Mouse (Mus musculus): ENCODE results near the gene Prr19. TPM values are rescaled to one million over a fixed set of nuclear protein-coding genes. Genes with fewer than 3 reads are reported as not detected.
"Not testable (repeated sequence)": the region's sequence is repeated elsewhere in the genome, so short reads cannot be mapped to it uniquely, and the experiment has no call there.

The Prr19 gene
- polyA plus RNA-seq, 1 experiment from 2014 or later, result 0.23 TPM

GRCm38 (mm10) chr7:25314606-25315305, 13.5 kb downstream of the Prr19 start:
- H3K27me3 ChIP-seq (replicated peaks), result peaks cover 60% of the 10 kb centered on the region
- peaks cover 3% of the 10 kb centered on the region; the same call in 1 of the 2 replicates for H3K36me3 ChIP-seq
- H3K9ac ChIP-seq, result peak overlapping the region; percentile 79
- ATAC-seq (ENCODE audit: extremely low read depth, insufficient number of reproducible peaks, low FRiP score, low TSS enrichment), result no peak
- no peak overlapping the region for H3K27ac ChIP-seq (replicated peaks)
- no peaks in the 10 kb centered on the region for H3K9me3 ChIP-seq
- 2% methylated on average over 51 of the region's 51 CpGs for WGBS
- H3K4me2 ChIP-seq, result peak overlapping the region; percentile 97
- peaks cover 30% of the 10 kb centered on the region for H3K4me1 ChIP-seq
- H3K4me3 ChIP-seq, result peak overlapping the region; percentile 71

- Histone ChIP-seq H3K27ac (replicated peaks) (no peak overlapping the region), H3K9me3 (no peaks in the 10 kb centered on the region), H3K4me1 (peaks cover 30% of the 10 kb centered on the region), H3K36me3 (peaks cover 3% of the 10 kb centered on the region; the same call in 1 of the 2 replicates), H3K27me3 (replicated peaks) (peaks cover 55% of the 10 kb centered on the region), H3K9ac (peak overlapping the region; percentile 79), H3K4me3 (peak overlapping the region; percentile 71), H3K4me2 (peak overlapping the region; percentile 97)
- 1% methylated on average over 69 of the region's 69 CpGs for WGBS
- no peak for ATAC-seq (ENCODE audit: extremely low read depth, insufficient number of reproducible peaks, low FRiP score, low TSS enrichment)
Observed at GRCm38 (mm10) chr7:25315306-25316041, 14.3 kb downstream of the Prr19 start.

DNA sequence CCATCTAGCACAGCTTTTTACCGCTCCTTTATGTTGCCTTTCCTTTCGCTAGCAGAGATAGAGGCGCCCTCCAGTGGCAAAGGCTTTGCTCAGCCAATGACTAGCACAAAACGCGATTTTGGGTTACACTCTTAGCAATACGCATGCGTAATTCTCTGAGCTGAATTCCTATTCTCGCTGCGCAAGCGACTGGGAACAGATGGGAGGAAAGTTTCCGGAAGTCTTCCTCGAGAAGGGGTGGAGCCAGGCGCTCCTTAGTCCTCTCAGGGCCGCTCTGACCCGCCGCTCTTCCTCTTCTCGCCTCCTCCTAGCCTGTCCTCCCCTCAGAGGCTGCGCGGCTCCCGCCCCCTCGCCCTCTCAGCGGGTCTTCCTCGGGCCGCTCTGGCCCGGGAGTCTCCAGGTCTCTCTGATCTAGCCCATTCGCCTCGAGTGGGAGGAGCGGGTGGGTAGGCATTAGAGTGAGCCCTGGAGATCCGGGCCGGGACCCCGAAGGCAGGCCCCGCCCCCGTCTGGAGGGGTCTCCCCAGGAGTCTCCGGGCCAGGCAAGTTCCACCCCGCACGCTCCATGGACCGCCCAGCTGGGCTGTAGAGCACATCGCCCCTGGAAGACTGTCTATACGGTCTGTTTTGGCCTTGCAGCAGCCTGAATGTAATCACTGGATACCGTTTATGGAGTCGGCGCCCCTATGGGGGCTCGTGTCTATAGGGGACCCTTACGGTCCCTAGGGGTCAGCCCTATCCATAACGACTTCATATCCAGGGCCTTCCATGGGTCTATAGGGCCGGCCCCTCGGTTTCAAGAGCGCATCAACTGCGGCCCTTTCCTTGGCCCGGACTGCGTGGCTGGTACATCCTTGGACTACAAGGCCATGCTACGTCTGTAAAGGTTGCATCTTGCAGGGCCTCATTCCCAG, 15.6 kb downstream of the Prr19 start, which contains the start of gene Megf8:
Megf8 (plus strand) TSS at position 633 of the 914 bp plus-strand sequence.
- peak within 1 kb of the TSS; percentile 97 for H3K4me2 ChIP-seq
- H3K9me3 ChIP-seq, result no peaks in the 10 kb centered on the region
- WGBS, result 1% methylated on average over 51 of the region's 52 CpGs
- peak; percentile 95 for ATAC-seq (ENCODE audit: extremely low read depth, insufficient number of reproducible peaks, low FRiP score, low TSS enrichment)
- peaks cover 34% of the 10 kb centered on the region for H3K4me1 ChIP-seq
- peaks cover 45% of the 10 kb centered on the region for H3K27me3 ChIP-seq (replicated peaks)
- peak within 1 kb of the TSS; percentile 84 for H3K9ac ChIP-seq
- peaks cover 3% of the 10 kb centered on the region; the same call in 1 of the 2 replicates for H3K36me3 ChIP-seq
- peak within 1 kb of the TSS; percentile 71 for H3K4me3 ChIP-seq
- H3K27ac ChIP-seq (replicated peaks), result peak within 1 kb of the TSS; percentile 82

DNA sequence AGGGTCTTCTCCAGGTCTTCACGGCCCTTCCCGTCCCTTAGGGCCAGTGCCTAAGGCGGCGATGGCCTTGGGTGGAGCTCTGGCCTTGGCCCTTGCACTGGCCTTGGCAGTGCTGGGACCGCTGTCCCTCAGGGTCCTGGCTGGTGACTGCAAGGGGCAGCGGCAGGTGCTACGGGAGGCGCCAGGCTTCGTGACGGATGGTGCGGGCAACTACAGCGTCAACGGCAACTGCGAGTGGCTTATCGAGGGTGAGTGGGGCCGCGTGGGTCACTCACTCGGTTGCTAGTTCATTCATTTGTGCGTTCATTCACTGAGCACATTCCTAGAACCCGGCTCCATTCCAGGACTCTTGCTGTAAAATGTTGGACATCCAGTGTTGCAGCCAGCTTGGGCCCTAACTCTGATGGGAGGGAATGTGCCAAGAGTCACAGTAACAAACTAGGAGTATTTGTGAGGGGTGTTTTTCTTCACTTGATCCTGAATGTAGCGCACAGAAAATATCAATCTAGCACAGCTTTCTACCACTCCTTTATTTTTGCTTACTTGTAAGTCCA, 16.3 kb downstream of the Prr19 start:
- Histone ChIP-seq H3K4me2 (peak overlapping the region; percentile 97), H3K4me3 (peak overlapping the region; percentile 71), H3K4me1 (peaks cover 39% of the 10 kb centered on the region), H3K27ac (replicated peaks) (peak overlapping the region; percentile 82), H3K27me3 (replicated peaks) (peaks cover 37% of the 10 kb centered on the region), H3K9me3 (no peaks in the 10 kb centered on the region), H3K36me3 (peaks cover 3% of the 10 kb centered on the region; the same call in 1 of the 2 replicates), H3K9ac (peak overlapping the region; percentile 84)
- 14% methylated on average over 21 of the region's 21 CpGs for WGBS
- ATAC-seq (ENCODE audit: extremely low read depth, insufficient number of reproducible peaks, low FRiP score, low TSS enrichment), result no peak

DNA sequence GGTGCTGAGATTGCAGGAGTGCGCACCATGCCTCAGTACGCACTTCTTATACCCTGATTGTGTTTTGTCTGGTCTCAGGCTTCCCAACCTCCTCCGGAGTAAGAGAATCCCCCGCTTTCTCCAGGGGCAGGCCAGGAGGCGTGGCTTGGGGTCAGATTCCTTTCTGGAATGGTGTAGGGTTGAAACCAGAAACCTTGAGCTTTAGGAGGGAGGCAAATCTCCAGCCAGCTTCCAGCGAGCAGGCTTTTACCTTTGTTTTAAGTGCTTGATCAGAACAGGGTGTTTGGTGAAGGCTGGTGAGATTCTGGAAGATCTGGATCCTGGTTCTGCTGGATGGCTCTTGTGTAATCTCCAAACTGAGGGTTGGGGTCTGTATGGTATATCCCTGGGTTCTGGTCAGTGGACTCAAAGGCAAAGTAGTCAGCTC, 20.9 kb downstream of the Prr19 start:
- ATAC-seq (ENCODE audit: extremely low read depth, insufficient number of reproducible peaks, low FRiP score, low TSS enrichment), result peak; percentile 39; the same call in 1 of the 2 replicates
- Histone ChIP-seq H3K9me3 (no peaks in the 10 kb centered on the region), H3K4me3 (peak overlapping the region; percentile 22), H3K27me3 (replicated peaks) (no peaks in the 10 kb centered on the region), H3K36me3 (peaks cover 8% of the 10 kb centered on the region; the same call in 1 of the 2 replicates), H3K9ac (peak overlapping the region; percentile 65), H3K4me1 (peaks cover 22% of the 10 kb centered on the region), H3K27ac (replicated peaks) (peak overlapping the region; percentile 84), H3K4me2 (peak overlapping the region; percentile 58)
- 9% methylated on average over 6 of the region's 6 CpGs for WGBS

DNA sequence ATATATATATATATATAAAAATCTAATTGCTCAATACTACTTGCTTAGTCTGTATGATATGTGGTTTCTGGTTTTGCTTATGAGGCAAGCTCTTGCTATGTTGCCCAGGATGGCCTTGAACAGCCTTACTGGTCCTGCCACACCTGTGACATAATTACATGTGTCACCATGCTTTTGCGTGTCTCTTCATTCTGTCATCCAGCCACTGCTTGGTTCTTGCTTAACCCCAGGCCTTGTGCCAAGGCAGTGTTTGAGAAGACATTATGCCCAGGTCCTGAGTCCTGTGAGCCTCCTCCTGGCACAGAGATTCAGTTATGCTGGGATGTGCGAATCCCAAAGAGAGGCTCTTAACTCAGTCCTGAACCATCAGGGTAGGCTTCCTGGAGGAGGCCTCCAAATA, 22.0 kb downstream of the Prr19 start:
- ATAC-seq (ENCODE audit: extremely low read depth, insufficient number of reproducible peaks, low FRiP score, low TSS enrichment), result no peak
- Histone ChIP-seq H3K4me3 (no peak overlapping the region), H3K36me3 (peaks cover 11% of the 10 kb centered on the region; the same call in 1 of the 2 replicates), H3K4me1 (peaks cover 12% of the 10 kb centered on the region), H3K9me3 (no peaks in the 10 kb centered on the region), H3K9ac (no peak overlapping the region), H3K4me2 (no peak overlapping the region), H3K27ac (replicated peaks) (no peak overlapping the region), H3K27me3 (replicated peaks) (no peaks in the 10 kb centered on the region)
- WGBS, result 92% methylated on average over 2 of the region's 2 CpGs

- H3K9ac ChIP-seq; H3K27me3 ChIP-seq (replicated peaks); H3K4me3 ChIP-seq; ATAC-seq (ENCODE audit: extremely low read depth, insufficient number of reproducible peaks, low FRiP score, low TSS enrichment); H3K27ac ChIP-seq (replicated peaks); H3K9me3 ChIP-seq; H3K4me2 ChIP-seq: not testable (repeated sequence)
- Histone ChIP-seq H3K36me3 (peaks cover 20% of the 10 kb centered on the region), H3K4me1 (peaks cover 12% of the 10 kb centered on the region)
- 83% methylated on average over 6 of the region's 6 CpGs for WGBS
Observed at GRCm38 (mm10) chr7:25325431-25325830, 24.2 kb downstream of the Prr19 start.

DNA sequence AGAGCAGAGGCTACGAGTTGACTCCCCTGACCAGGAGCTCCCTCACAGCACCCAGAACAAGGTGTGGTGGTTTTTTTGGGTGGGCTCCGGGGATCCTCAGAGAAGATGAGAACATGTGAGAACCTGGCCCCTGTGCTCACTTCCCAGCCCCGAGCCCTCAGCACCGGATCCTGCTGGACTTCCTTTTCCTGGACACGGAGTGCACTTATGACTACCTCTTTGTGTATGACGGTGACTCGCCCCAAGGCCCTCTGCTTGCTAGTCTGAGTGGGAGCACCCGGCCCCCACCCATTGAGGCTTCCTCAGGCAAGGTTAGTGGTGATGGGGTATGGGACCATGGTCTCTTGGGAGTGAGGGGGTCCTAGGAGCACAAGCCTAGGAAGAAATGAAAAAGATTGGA, 25.0 kb downstream of the Prr19 start:
- WGBS, result 75% methylated on average over 8 of the region's 8 CpGs
- ATAC-seq (ENCODE audit: extremely low read depth, insufficient number of reproducible peaks, low FRiP score, low TSS enrichment), result no peak
- peaks cover 28% of the 10 kb centered on the region for H3K36me3 ChIP-seq

GRCm38 (mm10) chr7:25333596-25334307, 32.5 kb downstream of the Prr19 start:
- no peak overlapping the region for H3K4me3 ChIP-seq
- H3K4me1 ChIP-seq, result no peaks in the 10 kb centered on the region; the same call in 1 of the 2 replicates
- no peak overlapping the region for H3K27ac ChIP-seq (replicated peaks)
- H3K4me2 ChIP-seq, result no peak overlapping the region
- H3K9ac ChIP-seq, result no peak overlapping the region
- ATAC-seq (ENCODE audit: extremely low read depth, insufficient number of reproducible peaks, low FRiP score, low TSS enrichment), result 0 out of 2 replicates have a peak, but pooled peaks have one; percentile 16
- H3K36me3 ChIP-seq, result peaks cover 64% of the 10 kb centered on the region
- 39% methylated on average over 16 of the region's 16 CpGs for WGBS
- H3K9me3 ChIP-seq, result no peaks in the 10 kb centered on the region
- no peaks in the 10 kb centered on the region for H3K27me3 ChIP-seq (replicated peaks)

More for the DNA sequence above, 25.0 kb downstream of the Prr19 start:
- H3K4me1 ChIP-seq, result peaks cover 12% of the 10 kb centered on the region
- no peaks in the 10 kb centered on the region for H3K27me3 ChIP-seq (replicated peaks)
- H3K9me3 ChIP-seq, result no peaks in the 10 kb centered on the region
- no peak overlapping the region for H3K9ac ChIP-seq
- no peak overlapping the region for H3K4me3 ChIP-seq
- no peak overlapping the region for H3K4me2 ChIP-seq
- H3K27ac ChIP-seq (replicated peaks), result no peak overlapping the region

- no peak for ATAC-seq (ENCODE audit: extremely low read depth, insufficient number of reproducible peaks, low FRiP score, low TSS enrichment)
- H3K4me1 ChIP-seq, result no peaks in the 10 kb centered on the region; the same call in 1 of the 2 replicates
- 72% methylated on average over 12 of the region's 12 CpGs for WGBS
- no peak overlapping the region for H3K9ac ChIP-seq
- H3K4me3 ChIP-seq, result no peak overlapping the region
- no peak overlapping the region for H3K4me2 ChIP-seq
- no peak overlapping the region for H3K27ac ChIP-seq (replicated peaks)
- no peaks in the 10 kb centered on the region for H3K9me3 ChIP-seq
- no peaks in the 10 kb centered on the region for H3K27me3 ChIP-seq (replicated peaks)
- H3K36me3 ChIP-seq, result peaks cover 68% of the 10 kb centered on the region
Observed at GRCm38 (mm10) chr7:25334472-25334871, 33.3 kb downstream of the Prr19 start.

Measured in heart, embryonic 13.5 days (tissue).